Mouse (Mus musculus) stomach, postnatal 0 days (tissue): ENCODE results near the gene Daw1. TPM values are rescaled to one million over a fixed set of nuclear protein-coding genes. Genes with fewer than 3 reads are reported as not detected.

ENCODE experiments used
- ATAC-seq: fragments of 200-750 bp; cut with Nextera tagmentation; 2 replicates; pipeline ENCODE4 v1.8.0; 2017; ENCODE audit not compliant: low FRiP score, low TSS enrichment
- DNase-seq: peaks from one replicate; pipeline ENCODE4 v3.0.0-alpha.2; 2016; ENCODE audit warnings: low spot score
- H3K27ac ChIP-seq: fragments of 300-500 bp; sonication (generic); replicated peaks from 2 replicates; pipeline ENCODE4 v1.5.1; 2014; ENCODE audit warnings: mild to moderate bottlenecking, control low read depth
- H3K27me3 ChIP-seq: fragments of 300-500 bp; sonication (generic); 2 replicates; pipeline ENCODE4 v1.6.1; 2014; ENCODE audit warnings: low read length; ENCODE audit not compliant: control insufficient read depth, insufficient read depth
- H3K36me3 ChIP-seq: fragments of 300-500 bp; sonication (generic); 2 replicates; pipeline ENCODE4 v1.6.1; 2014; ENCODE audit warnings: low read length, mixed read lengths; ENCODE audit not compliant: control insufficient read depth, insufficient read depth
- H3K4me1 ChIP-seq: fragments of 300-500 bp; sonication (generic); replicated peaks from 2 replicates; pipeline ENCODE4 v1.6.1; 2014; ENCODE audit warnings: antibody characterized with exemption; ENCODE audit not compliant: control insufficient read depth, insufficient read depth
- H3K4me2 ChIP-seq: fragments of 300-500 bp; sonication (generic); replicated peaks from 2 replicates; pipeline ENCODE4 v1.6.1; 2014; ENCODE audit warnings: low read depth, mild to moderate bottlenecking, control low read depth, moderate library complexity
- H3K4me3 ChIP-seq: fragments of 300-500 bp; sonication (generic); 2 replicates; pipeline ENCODE4 v1.5.1; 2014; ENCODE audit warnings: low read depth, low read length, control low read depth
- H3K9ac ChIP-seq: fragments of 300-500 bp; sonication (generic); 2 replicates; pipeline ENCODE4 v1.6.1; 2014; ENCODE audit warnings: mild to moderate bottlenecking, low read length, control low read depth, mixed read lengths
- H3K9me3 ChIP-seq: fragments of 300-500 bp; sonication (generic); 2 replicates; pipeline ENCODE4 v1.6.1; 2016; ENCODE audit warnings: low read length; ENCODE audit not compliant: control insufficient read depth
- CTCF ChIP-seq: IDR thresholded peaks from 2 replicates; pipeline ENCODE4 v1.5.1; 2016; ENCODE audit warnings: antibody characterized with exemption, low read depth, mild to moderate bottlenecking, moderate library complexity
- EP300 ChIP-seq: optimal IDR thresholded peaks from 2 replicates; pipeline ENCODE3; 2016; ENCODE audit warnings: antibody characterized with exemption
- WGBS: fragments of 180-500 bp; shearing (Covaris S2); extraction: QIAGEN DNeasy Blood & Tissue Kit; methylation state at CpG from one replicate; pipeline ENCODE4 v1.1.7; 2014; 5-methylcytosine and 5-hydroxymethylcytosine counted together
- polyA plus RNA-seq: library from polyadenylated mRNA; unstranded; fragments of >200 nt; fragmentation: Nextera tagmentation; extraction: Ambion mirVana; gene quantifications from 2 replicates; pipeline ENCODE4 v1.2.1, GENCODE M21; 2015

Gene Daw1
- polyA plus RNA-seq, 1 experiment from 2014 or later: 0.18 TPM

DNA sequence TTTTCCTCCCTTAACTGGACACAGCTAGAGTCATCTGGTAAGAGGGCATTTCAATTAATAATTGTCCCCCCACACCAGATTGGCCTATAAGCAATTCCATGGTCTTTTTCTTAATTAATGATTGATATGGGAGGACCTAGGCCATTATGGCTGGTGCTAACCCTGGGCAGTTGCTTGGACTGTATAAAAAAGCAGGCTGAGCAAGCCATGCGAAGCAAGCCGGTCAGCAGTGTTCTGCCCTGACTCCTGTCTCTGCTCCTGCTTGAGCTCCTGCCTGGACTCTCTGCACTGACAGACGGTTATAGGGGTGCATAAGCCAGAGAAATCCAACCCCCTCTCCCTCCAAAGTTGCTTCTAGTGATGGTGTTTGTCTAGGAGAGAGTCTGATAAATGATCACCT, 2.1 kb downstream of the Daw1 start:
- no peak overlapping the region for H3K27ac ChIP-seq
- no peak for ATAC-seq
- no peaks in the 10 kb centered on the region for H3K36me3 ChIP-seq
- no peaks in the 10 kb centered on the region for H3K4me1 ChIP-seq
- H3K4me2 ChIP-seq: no peak overlapping the region
- no peak overlapping the region for H3K4me3 ChIP-seq
- H3K27me3 ChIP-seq: no peaks in the 10 kb centered on the region
- DNase-seq: no peak
- TF ChIP-seq EP300: no peak
- no peak for TF ChIP-seq CTCF
- H3K9me3 ChIP-seq: no peaks in the 10 kb centered on the region
- no peak overlapping the region for H3K9ac ChIP-seq
- WGBS: 66% methylated on average over 3 of the region's 3 CpGs

DNA sequence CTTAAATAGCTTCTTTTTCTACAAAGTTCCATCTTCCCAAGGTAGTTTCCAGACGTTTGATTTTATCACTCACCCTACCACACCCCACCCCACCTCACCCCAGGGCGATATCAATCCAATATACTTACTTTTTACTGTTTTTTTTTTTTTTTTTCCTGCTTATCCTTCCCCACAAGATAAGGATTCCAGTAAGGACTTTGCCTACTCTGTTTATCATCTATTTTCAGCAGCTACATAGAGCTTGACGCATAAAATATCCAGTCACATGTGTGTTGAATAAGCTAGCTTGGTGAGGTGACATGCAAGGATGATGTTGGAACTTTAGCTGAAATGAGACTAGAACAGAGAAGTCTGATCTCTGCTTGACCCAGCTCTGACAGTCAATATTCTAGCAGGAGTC, 4.5 kb downstream of the Daw1 start:
- ATAC-seq: no peak
- TF ChIP-seq CTCF: no peak
- TF ChIP-seq EP300: no peak
- WGBS: 55% methylated on average over 3 of the region's 3 CpGs

DNA sequence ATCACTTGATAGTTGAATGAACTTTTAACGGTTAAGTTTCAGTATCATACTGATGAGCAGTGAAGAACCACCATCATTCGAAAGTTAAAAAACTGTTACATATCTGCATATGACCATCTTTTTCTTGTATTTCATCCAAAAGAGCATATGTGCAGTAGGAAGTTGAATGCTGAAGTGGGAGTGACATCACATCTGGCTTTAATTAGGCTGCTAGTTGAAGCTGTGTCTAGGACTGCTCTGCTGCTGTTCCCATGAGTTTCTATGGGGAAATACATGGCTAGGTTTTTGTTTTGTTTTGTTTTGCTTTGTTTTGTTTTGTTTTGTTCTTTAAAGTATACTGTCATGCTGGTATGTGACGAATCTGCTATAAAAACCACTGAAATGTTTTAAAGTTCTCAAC, 9.6 kb downstream of the Daw1 start:
- ATAC-seq (no peak), DNase-seq (no peak)
- no peak for TF ChIP-seq CTCF
- TF ChIP-seq EP300: no peak
- H3K4me3 ChIP-seq: no peak overlapping the region
- no peaks in the 10 kb centered on the region for H3K27me3 ChIP-seq
- no peaks in the 10 kb centered on the region for H3K9me3 ChIP-seq
- no peak overlapping the region for H3K27ac ChIP-seq
- no peak overlapping the region for H3K4me2 ChIP-seq
- no peaks in the 10 kb centered on the region for H3K36me3 ChIP-seq
- WGBS: 79% methylated on average over 3 of the region's 3 CpGs
- H3K9ac ChIP-seq: no peak overlapping the region
- no peaks in the 10 kb centered on the region for H3K4me1 ChIP-seq

More for the DNA sequence above, 4.5 kb downstream of the Daw1 start:
- H3K27me3 ChIP-seq: no peaks in the 10 kb centered on the region
- H3K36me3 ChIP-seq: no peaks in the 10 kb centered on the region
- no peak overlapping the region for H3K9ac ChIP-seq
- H3K27ac ChIP-seq: no peak overlapping the region
- DNase-seq: no peak
- no peak overlapping the region for H3K4me2 ChIP-seq
- no peaks in the 10 kb centered on the region for H3K9me3 ChIP-seq
- H3K4me1 ChIP-seq: no peaks in the 10 kb centered on the region
- no peak overlapping the region for H3K4me3 ChIP-seq

DNA sequence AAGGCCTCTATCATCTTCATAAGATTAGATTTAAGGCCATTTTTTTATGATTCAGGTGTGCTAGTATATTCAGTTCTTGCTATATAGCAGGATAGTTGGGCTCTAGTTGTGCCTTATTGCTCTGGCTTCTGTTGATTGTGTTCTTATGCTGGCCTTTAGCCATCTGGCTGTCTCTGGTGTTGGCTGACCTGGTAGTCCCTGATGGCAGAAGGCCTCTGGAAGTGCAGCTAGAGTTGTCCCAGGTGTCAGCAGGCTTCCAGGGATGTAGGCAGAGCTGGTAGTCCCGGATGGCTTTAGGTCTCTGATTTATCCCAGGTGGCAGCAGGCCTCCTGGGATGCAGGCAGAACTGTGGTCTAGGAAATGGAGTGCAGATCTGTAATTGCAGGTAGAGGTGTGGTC, 16.4 kb downstream of the Daw1 start:
- Histone ChIP-seq H3K4me1 (no peaks in the 10 kb centered on the region), H3K4me2 (no peak overlapping the region), H3K27me3 (no peaks in the 10 kb centered on the region), H3K27ac (no peak overlapping the region), H3K9ac (no peak overlapping the region), H3K4me3 (no peak overlapping the region), H3K9me3 (no peaks in the 10 kb centered on the region), H3K36me3 (no peaks in the 10 kb centered on the region)
- 70% methylated on average over 1 of the region's 1 CpGs for WGBS
- ATAC-seq: no peak
- TF ChIP-seq EP300 (no peak), CTCF (no peak)
- DNase-seq: no peak

DNA sequence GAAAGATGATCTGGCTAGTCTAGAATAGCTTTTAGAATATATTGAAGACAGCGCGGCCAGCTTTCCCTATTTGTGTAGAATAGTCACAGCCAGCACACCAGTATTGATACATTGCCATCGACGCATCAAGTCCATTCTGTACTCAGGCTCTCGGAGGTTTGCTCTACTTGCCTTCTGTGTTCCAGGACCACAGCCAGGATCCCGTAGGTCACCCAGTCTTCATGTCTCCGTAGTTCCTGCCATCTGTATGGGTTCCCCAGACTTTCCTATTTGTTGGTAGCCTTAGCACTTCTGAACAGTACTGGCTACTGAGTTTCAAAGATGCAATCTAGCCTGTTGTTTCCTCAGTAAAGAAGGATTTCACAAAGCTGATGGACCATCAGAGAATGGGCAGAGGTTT, 20.0 kb downstream of the Daw1 start:
- Histone ChIP-seq H3K36me3 (no peaks in the 10 kb centered on the region), H3K27ac (no peak overlapping the region), H3K4me3 (no peak overlapping the region), H3K4me1 (no peaks in the 10 kb centered on the region), H3K9ac (no peak overlapping the region), H3K9me3 (no peaks in the 10 kb centered on the region), H3K4me2 (no peak overlapping the region), H3K27me3 (no peaks in the 10 kb centered on the region)
- DNase-seq (no peak), ATAC-seq (no peak)
- WGBS: 84% methylated on average over 7 of the region's 7 CpGs
- TF ChIP-seq CTCF: no peak
- no peak for TF ChIP-seq EP300

DNA sequence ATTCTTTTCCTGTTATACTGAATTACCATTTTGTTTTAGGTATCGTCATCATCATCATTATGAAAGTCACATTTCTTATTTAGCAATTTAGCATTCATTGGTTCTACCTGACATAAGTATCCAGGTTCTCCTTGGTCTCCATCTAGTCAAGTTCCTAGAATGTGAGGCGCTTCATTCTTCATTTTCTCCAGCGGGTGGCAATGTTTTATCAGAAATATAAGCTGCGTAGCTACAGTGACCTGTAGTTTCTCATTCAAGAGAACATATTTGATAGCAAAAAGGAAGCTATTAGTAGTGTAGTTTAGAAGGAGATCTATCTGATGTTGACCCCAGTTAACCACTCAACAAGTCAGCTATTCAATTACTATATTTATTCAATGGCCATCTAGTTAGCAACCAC, 21.9 kb downstream of the Daw1 start:
- TF ChIP-seq CTCF (peak; percentile 73), EP300 (no peak)
- H3K4me3 ChIP-seq: no peak overlapping the region
- H3K27me3 ChIP-seq: no peaks in the 10 kb centered on the region
- H3K4me1 ChIP-seq: no peaks in the 10 kb centered on the region
- H3K9ac ChIP-seq: no peak overlapping the region
- WGBS: 58% methylated on average over 4 of the region's 4 CpGs
- H3K4me2 ChIP-seq: no peak overlapping the region
- no peak overlapping the region for H3K27ac ChIP-seq
- no peaks in the 10 kb centered on the region for H3K9me3 ChIP-seq
- no peaks in the 10 kb centered on the region for H3K36me3 ChIP-seq
- no peak for DNase-seq
- ATAC-seq: no peak
